Mouse (Mus musculus) left cerebral cortex, adult 2 months (tissue): ENCODE results near the gene Echdc1. TPM values are rescaled to one million over a fixed set of nuclear protein-coding genes. Genes with fewer than 3 reads are reported as not detected.

ENCODE experiments used
- DNase-seq, 2 experiments: peaks; one replicate each; pipeline ENCODE4 v3.0.0; 2021 to 2022; ENCODE audit warnings: low spot score in 2 of 2, mixed read lengths in 1 of 2; ENCODE audit errors: extremely low spot score in 1 of 2
- H3K27ac ChIP-seq: fragments of 200-600 bp; 2 replicates; pipeline ENCODE4 v1.8.1; 2022
- H3K4me3 ChIP-seq: fragments of 200-600 bp; 2 replicates; pipeline ENCODE4 v1.8.1; 2022
- CTCF ChIP-seq: fragments of 200-600 bp; IDR thresholded peaks from 2 replicates; pipeline ENCODE4 v1.8.1; 2022; ENCODE audit warnings: antibody characterized with exemption, mild to moderate bottlenecking, moderate library complexity
- intact Hi-C: fragments of 180-260 bp; cut with DNase I; formaldehyde crosslinking; loops from one replicate; pipeline ENCODE4 v1.15.1; 2025
- long read RNA-seq, 2 experiments: library from polyadenylated mRNA; stranded (forward); transcript quantifications; one replicate each; pipeline ENCODE4 v2.0.0; 2021; ENCODE audit warnings: borderline mapping rate in 2 of 2
- total RNA-seq, 2 experiments: library from RNA; stranded (reverse); gene quantifications; 2 replicates each; pipeline ENCODE4 v1.2.3; 2021

Gene Echdc1
- 10 to 100 TPM; 24.6 to 28.1 TPM for total RNA-seq
- long read RNA-seq, experiment 1, transcript Echdc1-201 (6 exons, 3,856 nt): major isoform, 15 of 23 reads
- long read RNA-seq, experiment 1, transcript Echdc1-202 (6 exons, 1,845 nt): minor isoform, 6 of 23 reads
- long read RNA-seq, experiment 1, partial matches to known transcripts: 0 of 23 reads
- long read RNA-seq, experiment 1, other reads (novel, unspliced or antisense): 1 of 23 reads
- long read RNA-seq, experiment 2, transcript Echdc1-202 (6 exons, 1,845 nt): minor isoform, 9 of 26 reads
- long read RNA-seq, experiment 2, transcript Echdc1-201 (6 exons, 3,856 nt): major isoform, 14 of 26 reads
- long read RNA-seq, experiment 2, partial matches to known transcripts: 0 of 26 reads
- long read RNA-seq, experiment 2, other reads (novel, unspliced or antisense): 3 of 26 reads

- H3K4me3 ChIP-seq: peak within 1 kb of the TSS; percentile 70
- intact Hi-C loops: loop anchor here (2.0 to 5.0 kb wide), 5 partner anchors 50 to 224 kb away; partner anchors contain the start of gene Rnf146
- peak; percentile 93 for TF ChIP-seq CTCF
- peak within 1 kb of the TSS; percentile 98 for H3K27ac ChIP-seq
- DNase-seq: peak; percentile 86 to 89
Observed at GRCm38 (mm10) chr10:29313064-29313638, at the start of gene Echdc1. Gene Echdc1, plus strand, starts transcription at chr10:29313166.

GRCm38 (mm10) chr10:29281736-29282135 lies 31.2 kb upstream of the Echdc1 start:
- intact Hi-C loops: no loop called here
- Histone ChIP-seq H3K4me3 (no peak overlapping the region), H3K27ac (no peak overlapping the region)
- no peak for TF ChIP-seq CTCF
- no peak for DNase-seq

GRCm38 (mm10) chr10:29285757-29286156 lies 27.2 kb upstream of the Echdc1 start:
- DNase-seq: no peak
- Histone ChIP-seq H3K27ac (no peak overlapping the region), H3K4me3 (no peak overlapping the region)
- intact Hi-C loops: no loop called here
- TF ChIP-seq CTCF: no peak

- intact Hi-C loops: no loop called here
Observed at GRCm38 (mm10) chr10:29302230-29302629, 10.7 kb upstream of the Echdc1 start.

GRCm38 (mm10) chr10:29311480-29312219 lies 1.3 kb upstream of the Echdc1 start:
- intact Hi-C loops: loop anchor here (2.0 to 5.0 kb wide), 5 partner anchors 51 to 223 kb away; partner anchors contain the start of gene Rnf146
- Histone ChIP-seq H3K27ac (no peak overlapping the region), H3K4me3 (no peak overlapping the region)
- DNase-seq: no peak
- no peak for TF ChIP-seq CTCF

More at GRCm38 (mm10) chr10:29302230-29302629, 10.7 kb upstream of the Echdc1 start:
- Histone ChIP-seq H3K4me3 (no peak overlapping the region), H3K27ac (no peak overlapping the region)
- DNase-seq: no peak
- no peak for TF ChIP-seq CTCF

- no peak for TF ChIP-seq CTCF
Observed at GRCm38 (mm10) chr10:29313905-29314304, 939 bp downstream of the Echdc1 start.

GRCm38 (mm10) chr10:29324817-29325216 lies 11.9 kb downstream of the Echdc1 start:
- intact Hi-C loops: no loop called here
- Histone ChIP-seq H3K27ac (no peak overlapping the region), H3K4me3 (no peak overlapping the region)
- no peak for TF ChIP-seq CTCF
- DNase-seq: no peak

More at GRCm38 (mm10) chr10:29313905-29314304, 939 bp downstream of the Echdc1 start:
- intact Hi-C loops: loop anchor here (2.0 to 5.0 kb wide), 5 partner anchors 49 to 225 kb away; partner anchors contain the start of gene Rnf146
- DNase-seq: no peak
- H3K27ac ChIP-seq: no peak overlapping the region
- H3K4me3 ChIP-seq: peak overlapping the region; percentile 70

GRCm38 (mm10) chr10:29333836-29334235 lies 20.9 kb downstream of the Echdc1 start:
- no peak for DNase-seq
- H3K27ac ChIP-seq: no peak overlapping the region
- intact Hi-C loops: no loop called here
- no peak for TF ChIP-seq CTCF
- no peak overlapping the region for H3K4me3 ChIP-seq

GRCm38 (mm10) chr10:29338355-29339056 lies 25.5 kb downstream of the Echdc1 start:
- peak; percentile 87 for TF ChIP-seq CTCF
- H3K27ac ChIP-seq: no peak overlapping the region
- intact Hi-C loops: loop anchor here (5.0 kb wide), 1 partner anchor 251 kb away; no protein-coding TSS in a partner anchor
- no peak overlapping the region for H3K4me3 ChIP-seq
- peak; percentile 65 to 67 for DNase-seq

- no peak for TF ChIP-seq CTCF
- DNase-seq: no peak
Observed at GRCm38 (mm10) chr10:29344232-29344631, 31.3 kb downstream of the Echdc1 start.

GRCm38 (mm10) chr10:29346638-29347037 lies 33.7 kb downstream of the Echdc1 start:
- DNase-seq: no peak
- TF ChIP-seq CTCF: no peak
- intact Hi-C loops: no loop called here
- Histone ChIP-seq H3K27ac (no peak overlapping the region), H3K4me3 (no peak overlapping the region)

More at GRCm38 (mm10) chr10:29344232-29344631, 31.3 kb downstream of the Echdc1 start:
- no peak overlapping the region for H3K4me3 ChIP-seq
- H3K27ac ChIP-seq: no peak overlapping the region
- intact Hi-C loops: no loop called here
